Mouse (Mus musculus): Measurements from ENCODE around the gene Gm16867.
"Not testable (repeated sequence)": the region's sequence is repeated elsewhere in the genome, so short reads cannot be mapped to it uniquely, and the experiment has no call there.

Gm16867 gene

GRCm38 (mm10) chr14:69503174-69503573 is at the start of gene Gm16867:
Gene Gm16867 (minus strand): TSS chr14:69503362.
- not testable (repeated sequence) for DNase-seq (ENCODE audit: low spot score)

GRCm38 (mm10) chr14:69547310-69547709 is 44.1 kb upstream of the Gm16867 start:
- not testable (repeated sequence) for DNase-seq (ENCODE audit: low spot score)

GRCm38 (mm10) chr14:69545052-69545451 is 41.9 kb upstream of the Gm16867 start:
- DNase-seq (ENCODE audit: low spot score) = not testable (repeated sequence)

GRCm38 (mm10) chr14:69544033-69544432 is 40.9 kb upstream of the Gm16867 start:
- DNase-seq (ENCODE audit: low spot score) = not testable (repeated sequence)

GRCm38 (mm10) chr14:69542695-69543094 is 39.5 kb upstream of the Gm16867 start:
- not testable (repeated sequence) for DNase-seq (ENCODE audit: low spot score)

GRCm38 (mm10) chr14:69540113-69540512 is 37.0 kb upstream of the Gm16867 start:
- DNase-seq (ENCODE audit: low spot score) = not testable (repeated sequence)

GRCm38 (mm10) chr14:69536539-69536938 is 33.4 kb upstream of the Gm16867 start:
- not testable (repeated sequence) for DNase-seq (ENCODE audit: low spot score)

GRCm38 (mm10) chr14:69526202-69526601 is 23.0 kb upstream of the Gm16867 start:
- not testable (repeated sequence) for DNase-seq (ENCODE audit: low spot score)

GRCm38 (mm10) chr14:69523001-69523400 is 19.8 kb upstream of the Gm16867 start:
- DNase-seq (ENCODE audit: low spot score) = not testable (repeated sequence)

- not testable (repeated sequence) for DNase-seq (ENCODE audit: low spot score)
These were observed 17.6 kb upstream of the Gm16867 start for GRCm38 (mm10) chr14:69520810-69521209.

- DNase-seq (ENCODE audit: low spot score) = not testable (repeated sequence)
These were observed 9.3 kb upstream of the Gm16867 start, which contains the start of gene Gm27179 for GRCm38 (mm10) chr14:69512449-69512848. Gene Gm27179 (minus strand): TSS chr14:69512549.

- not testable (repeated sequence) for DNase-seq (ENCODE audit: low spot score)
These were observed 3.8 kb upstream of the Gm16867 start for GRCm38 (mm10) chr14:69507000-69507399.

- not testable (repeated sequence) for DNase-seq (ENCODE audit: low spot score)
These were observed 567 bp downstream of the Gm16867 start for GRCm38 (mm10) chr14:69502440-69503150.

- not testable (repeated sequence) for DNase-seq (ENCODE audit: low spot score)
These were observed 6.9 kb downstream of the Gm16867 start for GRCm38 (mm10) chr14:69496259-69496658.

GRCm38 (mm10) chr14:69494946-69495345 is 8.2 kb downstream of the Gm16867 start:
- not testable (repeated sequence) for DNase-seq (ENCODE audit: low spot score)

GRCm38 (mm10) chr14:69494522-69494921 is 8.6 kb downstream of the Gm16867 start:
- DNase-seq (ENCODE audit: low spot score) = not testable (repeated sequence)

GRCm38 (mm10) chr14:69488001-69488400 is 15.2 kb downstream of the Gm16867 start:
- not testable (repeated sequence) for DNase-seq (ENCODE audit: low spot score)

- not testable (repeated sequence) for DNase-seq (ENCODE audit: low spot score)
These were observed 17.6 kb downstream of the Gm16867 start for GRCm38 (mm10) chr14:69485466-69486135.

- DNase-seq (ENCODE audit: low spot score) = not testable (repeated sequence)
These were observed 29.1 kb downstream of the Gm16867 start for GRCm38 (mm10) chr14:69473941-69474646.

GRCm38 (mm10) chr14:69473322-69473721 is 29.8 kb downstream of the Gm16867 start:
- DNase-seq (ENCODE audit: low spot score) = not testable (repeated sequence)

GRCm38 (mm10) chr14:69470122-69470708 is 32.9 kb downstream of the Gm16867 start:
- DNase-seq (ENCODE audit: low spot score) = not testable (repeated sequence)

Data from testis, postnatal 14 days (tissue).